Mouse (Mus musculus): ENCODE measurements at regions not wholly inside any gene's neighbourhood (a gene's known extent, or its start where the extent isn't known, plus 50 kb on each side); places are given as distances from the start of the nearest gene placed in this dataset.

DNA sequence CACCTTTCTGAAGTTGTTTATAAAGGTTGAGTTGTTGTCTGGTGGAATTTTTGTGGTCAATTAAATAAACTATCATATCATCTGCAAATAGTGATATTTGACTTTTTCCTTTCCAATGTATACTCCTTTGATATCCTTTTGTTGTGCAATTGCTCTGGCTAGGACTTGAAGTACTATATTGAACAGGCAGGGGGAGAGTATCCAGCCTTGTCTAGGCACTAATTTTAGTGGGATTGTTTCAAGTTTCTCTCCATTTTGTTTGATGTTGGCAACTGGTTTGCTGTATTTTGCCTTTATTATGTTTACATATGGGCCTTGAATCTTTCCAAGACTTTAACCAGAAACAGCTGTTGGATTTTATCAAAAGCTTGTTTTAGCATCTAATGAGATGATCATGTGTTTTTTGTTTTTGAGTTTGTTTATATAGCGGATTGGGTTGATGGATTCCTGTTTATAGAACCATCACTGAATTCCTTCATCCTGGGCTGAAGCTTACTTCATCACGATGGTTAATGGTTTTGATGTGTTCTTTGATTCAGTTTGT, 383.3 kb downstream of the Amd2 start:
- Histone ChIP-seq H3K4me3 (ENCODE audit: low read length) (no peak overlapping the region), H3K27ac (ENCODE audit: low read length) (no peak overlapping the region), H3K36me3 (ENCODE audit: control insufficient read depth, insufficient read depth, low read length) (no peaks in the 10 kb centered on the region), H3K4me1 (replicated peaks; ENCODE audit: control insufficient read depth, insufficient read depth, low read length) (no peaks in the 10 kb centered on the region), H3K9me3 (ENCODE audit: control insufficient read depth, low read length) (no peaks in the 10 kb centered on the region), H3K27me3 (ENCODE audit: control insufficient read depth, insufficient read depth, low read depth, low read length) (no peaks in the 10 kb centered on the region), H3K4me2 (ENCODE audit: low read depth, low read length) (no peak overlapping the region), H3K9ac (ENCODE audit: low read length) (no peak overlapping the region)
- ATAC-seq (ENCODE audit: low read depth) = peak; percentile 52; the same call in 1 of the 2 replicates
- 39% methylated on average over 2 of the region's 2 CpGs for WGBS

DNA sequence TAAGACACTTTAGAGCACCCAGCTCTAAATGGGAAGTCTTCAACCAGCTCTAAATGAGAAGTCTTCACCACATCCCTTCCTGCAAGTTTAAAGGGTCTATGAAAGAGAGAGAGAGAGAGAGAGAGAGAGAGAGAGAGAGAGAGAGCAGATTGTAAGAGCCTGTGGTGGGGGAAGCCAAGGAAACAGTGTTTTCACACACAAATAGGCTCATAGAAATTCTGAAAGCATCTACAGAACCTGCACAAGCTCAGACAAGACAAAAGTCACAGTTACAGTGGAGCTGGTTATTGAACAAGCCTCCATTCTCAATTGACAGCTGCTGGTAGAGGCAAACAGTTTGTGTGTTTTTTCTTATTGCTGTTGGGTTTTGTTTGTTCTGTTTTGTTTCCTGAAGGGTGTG, 412.9 kb downstream of the Amd2 start:
- Histone ChIP-seq H3K9me3 (ENCODE audit: control insufficient read depth, low read length) (no peaks in the 10 kb centered on the region), H3K36me3 (ENCODE audit: control insufficient read depth, insufficient read depth, low read length) (no peaks in the 10 kb centered on the region), H3K9ac (ENCODE audit: low read length) (no peak overlapping the region), H3K27ac (ENCODE audit: low read length) (no peak overlapping the region), H3K4me2 (ENCODE audit: low read depth, low read length) (no peak overlapping the region), H3K27me3 (ENCODE audit: control insufficient read depth, insufficient read depth, low read depth, low read length) (no peaks in the 10 kb centered on the region), H3K4me3 (ENCODE audit: low read length) (no peak overlapping the region), H3K4me1 (replicated peaks; ENCODE audit: control insufficient read depth, insufficient read depth, low read length) (no peaks in the 10 kb centered on the region)
- ATAC-seq (ENCODE audit: low read depth) = no peak

DNA sequence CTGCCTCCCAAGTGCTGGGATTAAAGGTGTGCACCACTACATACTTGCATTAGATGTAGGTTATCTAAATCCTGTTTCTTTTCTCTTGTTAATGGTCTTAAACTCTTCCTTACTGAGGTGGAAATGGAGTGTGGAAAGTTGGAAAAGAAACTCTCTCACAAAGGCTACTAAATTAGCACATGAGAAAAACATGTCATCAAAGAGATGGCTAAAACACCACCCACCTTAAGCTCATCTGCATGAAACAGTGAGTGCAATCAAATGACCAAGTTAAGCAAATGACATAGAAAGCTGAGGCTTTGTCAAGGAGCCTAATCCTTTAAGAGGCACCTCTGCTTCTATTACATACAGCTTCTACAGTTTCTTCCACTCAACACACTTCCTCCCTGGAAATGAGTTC, 446.6 kb downstream of the Amd2 start:
- H3K4me2 ChIP-seq (ENCODE audit: low read depth, low read length) = no peak overlapping the region
- H3K9ac ChIP-seq (ENCODE audit: low read length) = no peak overlapping the region
- no peak overlapping the region for H3K4me3 ChIP-seq (ENCODE audit: low read length)
- no peak for ATAC-seq (ENCODE audit: low read depth)
- no peak overlapping the region for H3K27ac ChIP-seq (ENCODE audit: low read length)
- H3K9me3 ChIP-seq (ENCODE audit: control insufficient read depth, low read length) = no peaks in the 10 kb centered on the region
- H3K36me3 ChIP-seq (ENCODE audit: control insufficient read depth, insufficient read depth, low read length) = no peaks in the 10 kb centered on the region
- no peaks in the 10 kb centered on the region for H3K4me1 ChIP-seq (replicated peaks; ENCODE audit: control insufficient read depth, insufficient read depth, low read length)
- H3K27me3 ChIP-seq (ENCODE audit: control insufficient read depth, insufficient read depth, low read depth, low read length) = no peaks in the 10 kb centered on the region

DNA sequence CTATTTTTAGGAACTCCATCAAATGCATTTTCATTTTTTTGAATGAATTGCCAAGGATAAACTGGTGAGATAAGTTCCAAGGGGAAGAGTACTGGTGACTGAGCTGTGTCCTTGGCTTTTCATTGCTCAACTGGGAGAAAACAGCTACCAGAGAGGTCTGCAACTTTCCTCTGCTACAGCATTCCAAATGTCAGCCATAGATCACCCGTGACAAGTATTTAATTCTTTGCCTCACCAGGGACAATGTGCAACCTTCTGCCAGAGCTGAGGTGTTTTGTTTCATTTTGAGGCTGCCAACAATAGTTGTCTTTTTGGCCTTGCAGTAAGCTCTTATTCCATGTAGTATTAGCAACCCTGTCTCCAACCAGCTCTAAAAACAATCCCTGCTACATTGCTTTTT, 475.3 kb downstream of the Amd2 start:
- no peaks in the 10 kb centered on the region for H3K27me3 ChIP-seq (ENCODE audit: control insufficient read depth, insufficient read depth, low read depth, low read length)
- no peak overlapping the region for H3K27ac ChIP-seq (ENCODE audit: low read length)
- ATAC-seq (ENCODE audit: low read depth) = no peak
- 23% methylated on average over 1 of the region's 1 CpGs for WGBS
- no peak overlapping the region for H3K4me2 ChIP-seq (ENCODE audit: low read depth, low read length)
- H3K36me3 ChIP-seq (ENCODE audit: control insufficient read depth, insufficient read depth, low read length) = no peaks in the 10 kb centered on the region
- H3K4me1 ChIP-seq (replicated peaks; ENCODE audit: control insufficient read depth, insufficient read depth, low read length) = no peaks in the 10 kb centered on the region
- H3K9ac ChIP-seq (ENCODE audit: low read length) = no peak overlapping the region
- no peaks in the 10 kb centered on the region for H3K9me3 ChIP-seq (ENCODE audit: control insufficient read depth, low read length)
- no peak overlapping the region for H3K4me3 ChIP-seq (ENCODE audit: low read length)

DNA sequence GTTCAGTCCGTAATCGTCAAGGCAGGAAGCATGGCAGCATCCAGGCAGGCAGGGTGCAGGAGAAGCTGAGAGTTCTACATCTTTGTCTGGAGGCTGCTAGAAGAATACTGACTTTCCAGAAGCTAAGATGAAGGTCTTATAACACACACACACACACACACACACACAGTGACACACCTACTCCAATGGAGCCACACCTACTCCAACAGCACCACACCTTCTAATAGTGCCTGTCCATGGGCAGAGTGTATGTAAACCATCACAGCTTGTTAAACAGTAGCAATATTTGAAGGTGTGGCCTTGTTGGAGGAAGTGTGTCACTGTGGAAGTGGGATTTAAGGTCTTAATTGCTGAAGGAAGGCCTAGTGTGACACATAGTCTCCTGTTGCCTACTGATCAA, 476.4 kb downstream of the Amd2 start:
- Histone ChIP-seq H3K27ac (ENCODE audit: low read length) (no peak overlapping the region), H3K4me1 (replicated peaks; ENCODE audit: control insufficient read depth, insufficient read depth, low read length) (no peaks in the 10 kb centered on the region), H3K4me3 (ENCODE audit: low read length) (no peak overlapping the region), H3K9ac (ENCODE audit: low read length) (no peak overlapping the region), H3K9me3 (ENCODE audit: control insufficient read depth, low read length) (no peaks in the 10 kb centered on the region), H3K4me2 (ENCODE audit: low read depth, low read length) (no peak overlapping the region), H3K27me3 (ENCODE audit: control insufficient read depth, insufficient read depth, low read depth, low read length) (no peaks in the 10 kb centered on the region), H3K36me3 (ENCODE audit: control insufficient read depth, insufficient read depth, low read length) (no peaks in the 10 kb centered on the region)
- WGBS = 87% methylated on average over 2 of the region's 2 CpGs
- ATAC-seq (ENCODE audit: low read depth) = no peak

DNA sequence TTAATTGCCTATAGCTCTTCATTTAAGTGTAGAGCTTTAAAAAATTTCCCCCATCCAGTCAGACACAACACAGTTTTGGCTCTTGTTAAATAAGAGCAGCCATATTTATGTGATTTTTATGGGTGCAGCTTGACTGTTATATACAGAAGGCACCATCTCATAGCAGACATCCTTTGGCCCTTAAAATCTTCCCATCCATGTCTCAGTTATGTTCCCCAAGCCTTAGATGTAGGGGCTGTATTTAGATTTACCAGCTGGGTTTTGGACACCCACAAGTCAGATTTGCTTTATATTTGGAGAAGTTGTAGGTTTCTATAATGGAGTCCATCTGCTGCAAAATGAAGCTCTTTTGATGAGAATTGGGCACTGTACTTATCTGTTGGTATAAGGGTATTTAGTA, 482.2 kb downstream of the Amd2 start:
- no peaks in the 10 kb centered on the region for H3K27me3 ChIP-seq (ENCODE audit: control insufficient read depth, insufficient read depth, low read depth, low read length)
- H3K36me3 ChIP-seq (ENCODE audit: control insufficient read depth, insufficient read depth, low read length) = no peaks in the 10 kb centered on the region
- ATAC-seq (ENCODE audit: low read depth) = no peak
- H3K4me1 ChIP-seq (replicated peaks; ENCODE audit: control insufficient read depth, insufficient read depth, low read length) = no peaks in the 10 kb centered on the region
- H3K27ac ChIP-seq (ENCODE audit: low read length) = no peak overlapping the region
- H3K9ac ChIP-seq (ENCODE audit: low read length) = no peak overlapping the region
- no peaks in the 10 kb centered on the region; the same call in 1 of the 2 replicates for H3K9me3 ChIP-seq (ENCODE audit: control insufficient read depth, low read length)
- no peak overlapping the region for H3K4me2 ChIP-seq (ENCODE audit: low read depth, low read length)
- no peak overlapping the region for H3K4me3 ChIP-seq (ENCODE audit: low read length)

Data from lung, embryonic 16.5 days (tissue).